Mouse (Mus musculus): Measurements from ENCODE around the gene Adsl. TPM values are rescaled to one million over a fixed set of nuclear protein-coding genes. Genes with fewer than 3 reads are reported as not detected.

Gene Adsl
- total RNA-seq, 2 experiments from 2014 or later, result 28.2 to 50.8 TPM

- no peak for ATAC-seq (ENCODE audit: poor library complexity, severe bottlenecking)
Observed at GRCm38 (mm10) chr15:80938615-80939014, 9.7 kb upstream of the Adsl start.

DNA sequence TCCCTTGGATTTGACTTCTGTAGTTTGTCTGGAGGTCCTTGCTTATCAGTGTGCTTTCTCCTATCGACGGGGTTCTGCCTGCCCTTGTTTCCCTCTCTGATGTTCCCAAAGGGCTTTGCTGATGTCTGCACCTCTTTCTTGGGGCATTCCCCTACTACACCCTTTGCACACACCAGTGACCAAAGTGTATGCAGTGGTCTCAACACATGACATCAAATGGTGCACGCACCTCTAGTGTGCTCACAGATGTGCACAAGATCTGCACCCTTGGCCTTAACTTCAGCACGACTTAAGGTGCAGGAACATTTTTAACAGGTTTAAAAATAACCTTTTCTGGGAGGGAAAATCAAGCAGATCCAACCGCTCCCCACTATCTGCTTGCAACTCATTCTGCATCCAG is 8.9 kb upstream of the Adsl start:
- no peak for ATAC-seq (ENCODE audit: poor library complexity, severe bottlenecking)

DNA sequence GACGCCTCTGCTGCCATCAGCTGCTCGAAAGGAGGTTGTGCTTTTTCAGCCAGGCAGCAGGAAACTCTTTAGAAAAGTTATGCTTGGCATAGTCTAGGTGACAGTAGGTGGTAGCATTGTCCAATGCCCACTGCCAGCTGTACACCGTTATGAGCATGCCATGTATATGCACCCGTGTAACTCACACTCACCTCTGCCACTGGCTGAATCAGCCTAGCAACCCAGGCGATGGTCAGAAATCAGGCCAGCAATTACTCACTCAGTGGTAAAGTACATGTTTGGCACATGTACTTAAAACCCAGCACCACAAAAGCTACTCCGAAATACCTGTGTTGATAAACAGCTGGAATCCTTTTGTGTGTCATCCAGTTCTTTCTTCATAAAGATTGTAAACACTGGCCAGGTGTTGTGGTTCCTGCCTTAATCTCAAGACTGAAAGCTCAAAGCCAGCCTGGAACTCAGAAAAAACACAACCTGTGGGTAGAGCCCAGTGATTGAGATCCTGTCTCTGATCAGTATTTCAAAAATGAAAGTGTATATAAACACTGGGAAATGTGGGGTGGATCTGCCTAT is 6.7 kb upstream of the Adsl start:
- ATAC-seq (ENCODE audit: poor library complexity, severe bottlenecking), result no peak

DNA sequence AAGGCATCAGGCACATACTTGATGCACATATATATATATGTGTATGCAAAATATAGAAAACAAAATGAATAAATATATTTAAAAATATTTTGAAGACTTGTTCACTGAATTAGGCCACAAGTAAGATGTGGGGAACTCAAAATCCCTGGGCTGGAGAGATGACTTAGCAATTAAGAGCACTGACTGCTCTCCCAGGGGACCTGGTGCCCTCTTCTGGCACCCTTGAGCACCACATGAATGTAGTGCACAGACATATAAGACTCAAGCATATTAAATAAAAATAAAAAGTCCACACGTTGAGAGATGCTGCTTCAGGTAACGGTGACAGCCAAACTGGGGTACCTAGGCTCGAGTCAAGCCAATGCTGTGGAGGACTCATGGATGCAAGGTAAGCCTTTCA is 2.4 kb upstream of the Adsl start:
- peak; percentile 47; the same call in 1 of the 2 replicates for ATAC-seq (ENCODE audit: poor library complexity, severe bottlenecking)

DNA sequence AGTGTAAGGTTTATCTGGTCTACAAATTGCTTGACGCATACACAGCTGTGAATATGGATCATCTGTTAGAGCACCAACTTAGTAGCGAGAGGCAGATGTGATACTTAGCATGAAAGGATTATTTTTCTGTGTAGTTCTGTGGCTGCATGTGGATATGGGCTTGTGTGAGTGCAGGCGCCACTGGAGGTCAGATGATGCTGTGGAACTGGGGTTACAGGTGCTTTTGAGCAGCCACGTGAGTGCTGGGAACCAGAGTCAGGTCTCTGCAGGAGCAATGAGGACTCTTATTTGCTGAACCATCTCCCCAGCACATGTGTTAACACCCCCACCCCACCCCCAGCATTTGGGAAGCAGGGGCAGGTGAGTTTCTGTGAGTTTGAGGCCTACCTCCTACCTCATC is 1.1 kb downstream of the Adsl start:
- no peak for ATAC-seq (ENCODE audit: poor library complexity, severe bottlenecking)

DNA sequence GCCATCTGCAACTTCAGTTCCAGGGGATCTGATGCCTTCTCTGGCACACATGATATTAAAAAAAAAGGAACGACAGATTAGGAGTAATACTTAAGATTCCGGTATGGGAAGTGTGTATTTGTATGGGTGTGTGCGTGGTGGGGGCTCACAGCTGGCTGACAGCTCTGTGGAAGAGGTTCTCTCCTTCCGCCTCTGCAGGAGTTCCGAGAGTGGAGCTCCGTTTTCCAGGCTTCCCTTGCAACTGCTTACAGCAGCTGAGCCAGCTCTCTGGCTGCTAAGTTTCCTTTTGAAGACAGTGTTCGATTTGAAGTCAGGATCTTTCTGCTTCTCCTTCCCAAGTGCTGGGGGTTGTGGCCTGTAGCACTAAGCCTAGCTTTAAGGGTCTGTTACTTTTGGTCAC is 1.8 kb downstream of the Adsl start:
- no peak for ATAC-seq (ENCODE audit: poor library complexity, severe bottlenecking)

GRCm38 (mm10) chr15:80953971-80954370 is 5.7 kb downstream of the Adsl start:
- no peak for ATAC-seq (ENCODE audit: poor library complexity, severe bottlenecking)

DNA sequence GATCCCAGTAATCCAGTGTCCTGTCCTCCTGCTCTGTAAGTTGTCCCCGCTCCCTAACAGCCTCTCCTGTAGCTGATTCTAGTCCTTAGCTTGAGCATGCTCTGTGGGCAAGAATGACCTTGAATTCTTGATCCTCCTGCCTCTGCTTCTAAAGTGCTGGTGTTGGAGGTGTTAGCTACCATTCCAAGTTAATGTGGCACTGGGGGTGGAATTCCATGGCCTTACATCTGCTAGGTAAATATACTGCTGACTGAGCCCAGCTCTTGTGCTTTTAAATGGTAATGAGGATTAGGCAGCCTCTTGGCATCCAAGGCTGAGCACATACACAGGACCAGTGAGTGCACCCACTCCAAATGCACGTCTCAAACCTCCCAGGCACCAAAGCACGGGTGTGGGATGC is 6.6 kb downstream of the Adsl start:
- ATAC-seq (ENCODE audit: poor library complexity, severe bottlenecking), result no peak

- no peak for ATAC-seq (ENCODE audit: poor library complexity, severe bottlenecking)
Observed at GRCm38 (mm10) chr15:80955836-80956438, 7.6 kb downstream of the Adsl start.

DNA sequence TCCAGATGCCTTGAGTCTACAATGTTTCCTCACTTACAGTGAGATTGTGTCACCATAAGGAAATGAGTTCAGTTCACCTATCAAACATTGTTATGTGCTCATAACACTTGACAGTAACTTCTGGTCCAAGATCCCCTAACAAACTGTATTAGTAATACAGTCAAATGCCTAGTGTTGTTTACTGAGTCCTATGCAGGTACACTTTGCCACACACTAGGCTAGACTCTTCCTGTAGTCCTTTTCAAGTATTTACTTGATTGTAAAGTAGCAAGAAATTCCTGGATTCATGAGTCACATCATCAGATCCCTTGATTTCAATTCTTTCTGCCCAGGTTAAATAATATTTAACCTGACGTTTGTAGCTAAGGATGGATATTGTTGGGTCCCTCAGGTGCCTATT is 21.1 kb downstream of the Adsl start:
- ATAC-seq (ENCODE audit: poor library complexity, severe bottlenecking), result no peak

- ATAC-seq (ENCODE audit: poor library complexity, severe bottlenecking), result no peak
Observed at GRCm38 (mm10) chr15:80974311-80974710, 26.0 kb downstream of the Adsl start.

DNA sequence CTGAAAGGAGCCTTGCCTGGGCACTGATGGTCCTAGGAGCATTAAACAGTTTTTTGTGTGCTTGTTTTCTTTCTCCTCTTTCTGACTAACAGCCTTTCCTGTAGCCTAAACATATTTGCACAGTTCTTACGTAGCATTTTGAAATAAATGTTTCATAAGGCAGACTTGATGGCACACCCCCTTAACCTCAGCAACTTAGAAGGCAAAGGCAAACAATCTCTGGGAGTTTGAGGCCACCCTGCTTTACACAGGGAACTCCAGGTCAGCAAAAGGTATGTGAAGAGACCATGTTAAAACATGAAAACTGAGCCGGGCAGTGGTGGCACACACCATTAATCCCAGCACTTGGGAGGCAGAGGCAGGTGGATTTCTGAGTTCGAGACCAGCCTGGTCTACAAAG is 27.4 kb downstream of the Adsl start:
- no peak for ATAC-seq (ENCODE audit: poor library complexity, severe bottlenecking)

GRCm38 (mm10) chr15:80977620-80978334 is 29.5 kb downstream of the Adsl start, which contains the start of gene Sgsm3:
Gene Sgsm3 (plus strand): TSS chr15:80977765.
- peak; percentile 93 for ATAC-seq (ENCODE audit: poor library complexity, severe bottlenecking)

- ATAC-seq (ENCODE audit: poor library complexity, severe bottlenecking), result no peak
Observed at GRCm38 (mm10) chr15:80979611-80980010, 31.3 kb downstream of the Adsl start.

DNA sequence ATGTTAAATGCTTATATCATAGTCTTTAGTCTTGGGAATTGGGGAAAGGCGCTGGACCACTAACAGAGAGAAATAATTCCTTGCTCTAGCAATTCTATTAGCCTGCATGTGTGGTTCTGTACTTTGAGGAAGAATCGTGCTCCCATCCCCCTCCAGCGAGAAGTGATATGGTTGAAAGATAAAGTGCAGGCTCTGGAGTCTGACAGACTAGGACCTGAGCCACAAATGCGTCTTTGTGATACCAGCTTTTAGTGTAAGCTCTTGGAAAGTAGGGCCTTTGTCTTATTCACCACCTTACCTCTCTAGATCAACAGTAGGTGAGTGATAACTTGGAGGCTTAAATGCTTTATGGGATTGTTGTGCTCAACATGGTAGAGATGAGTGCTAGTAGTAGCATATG is 32.9 kb downstream of the Adsl start:
- ATAC-seq (ENCODE audit: poor library complexity, severe bottlenecking), result no peak

- ATAC-seq (ENCODE audit: poor library complexity, severe bottlenecking), result no peak
Observed at GRCm38 (mm10) chr15:80983264-80983663, 35.0 kb downstream of the Adsl start.

- no peak for ATAC-seq (ENCODE audit: poor library complexity, severe bottlenecking)
Observed at GRCm38 (mm10) chr15:80988331-80988730, 40.0 kb downstream of the Adsl start.

GRCm38 (mm10) chr15:80989712-80990111 is 41.4 kb downstream of the Adsl start:
- ATAC-seq (ENCODE audit: poor library complexity, severe bottlenecking), result no peak; the same call in 1 of the 2 replicates

- ATAC-seq (ENCODE audit: poor library complexity, severe bottlenecking), result no peak
Observed at GRCm38 (mm10) chr15:80994959-80995358, 46.7 kb downstream of the Adsl start.

DNA sequence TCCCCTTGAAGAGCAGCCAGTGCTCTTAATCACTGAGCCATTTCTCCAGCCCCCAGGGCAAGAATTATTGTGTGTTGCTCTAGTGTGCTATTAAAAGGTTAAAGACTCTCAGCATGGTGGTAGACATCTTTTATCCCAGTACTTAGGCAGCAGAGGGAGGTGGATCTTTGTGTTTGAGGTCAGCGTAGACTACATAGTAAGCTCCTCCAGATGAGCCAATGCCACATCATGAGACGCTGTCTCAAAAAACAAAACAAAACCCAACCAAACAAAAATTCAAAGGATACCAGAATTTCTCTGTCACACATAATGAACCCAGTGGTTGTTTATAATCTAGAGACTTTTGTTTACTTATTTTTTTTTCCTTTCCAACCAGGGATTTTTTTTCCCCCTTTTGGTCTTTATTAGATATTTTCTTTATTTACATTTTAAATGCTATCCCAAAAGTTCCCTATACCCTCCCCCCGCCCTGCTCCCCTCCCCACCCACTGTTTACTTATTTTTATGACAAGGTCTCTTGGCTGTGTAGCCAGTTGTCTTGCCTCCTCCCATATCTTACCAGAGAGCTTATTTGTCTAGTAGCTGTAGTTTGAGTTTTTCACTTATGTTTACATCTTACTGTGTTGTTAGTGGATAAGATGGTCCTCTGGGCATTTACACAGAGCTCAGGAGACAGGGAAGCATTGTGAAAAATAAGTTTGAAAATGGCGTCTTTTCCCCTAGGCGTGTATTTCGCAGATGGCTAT is 48.0 kb downstream of the Adsl start:
- no peak for ATAC-seq (ENCODE audit: poor library complexity, severe bottlenecking)

DNA sequence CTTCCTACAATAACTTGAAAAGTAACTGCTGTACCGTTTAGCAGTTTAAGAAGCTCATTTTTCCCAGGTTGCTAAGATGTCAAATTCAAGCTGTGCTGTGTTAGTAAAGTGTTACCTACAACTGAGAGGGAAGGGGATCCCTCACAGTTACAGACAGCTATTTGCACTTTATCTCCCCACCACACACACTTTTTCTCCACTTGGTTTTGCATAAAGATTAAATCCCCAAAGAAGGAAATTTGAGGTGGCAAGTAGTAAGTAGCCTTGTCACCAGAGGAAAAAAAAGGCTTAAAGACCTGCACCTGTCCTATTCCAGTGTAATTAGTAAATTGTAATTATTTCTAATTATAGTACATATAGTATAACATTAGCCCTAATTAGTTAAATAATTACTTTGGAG is 48.8 kb downstream of the Adsl start:
- ATAC-seq (ENCODE audit: poor library complexity, severe bottlenecking), result no peak
